Mouse (Mus musculus): Measurements from ENCODE around the gene Prdm1.

DNA sequence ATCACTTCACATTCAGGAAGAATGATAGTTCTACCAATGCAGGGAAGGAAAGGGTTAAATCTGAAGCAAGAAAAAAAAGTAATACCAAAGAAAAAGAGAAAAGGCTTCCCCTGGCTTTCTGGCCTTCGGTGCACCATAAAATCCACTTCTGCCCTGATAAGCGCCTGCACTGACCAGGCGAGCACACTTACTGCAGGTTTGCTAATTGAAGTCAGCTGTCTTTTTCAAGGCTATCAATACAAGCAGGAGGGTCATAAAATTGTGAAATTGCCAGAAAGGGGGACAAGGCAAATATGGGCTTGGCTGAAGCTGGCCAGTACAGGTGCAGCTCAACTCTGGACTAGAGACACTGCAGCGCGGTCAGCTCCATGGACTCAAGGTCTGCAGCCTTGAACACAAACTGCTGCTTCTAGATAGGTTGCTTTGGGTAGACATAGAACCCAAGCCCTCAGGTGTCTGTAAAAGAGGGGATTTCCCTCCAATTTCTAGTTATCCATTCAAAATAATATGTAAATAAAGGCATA is 37.3 kb downstream of the Prdm1 start:
- TF ChIP-seq USF1 (IDR thresholded peaks at IDR 0.05; ENCODE audit: low read depth, low read length) (no peak), EP300 (IDR thresholded peaks at IDR 0.05; ENCODE audit: low read length) (no peak)
